Mouse (Mus musculus) heart, adult 2 months (tissue): Measurements from ENCODE around the gene Pcgf3. TPM values are rescaled to one million over a fixed set of nuclear protein-coding genes. Genes with fewer than 3 reads are reported as not detected.

Experiments used
- DNase-seq, 2 experiments: peaks; one replicate each; pipeline ENCODE4 v3.0.0; 2021
- H3K27ac ChIP-seq: fragments of 200-600 bp; 2 replicates; pipeline ENCODE4 v1.8.1; 2022
- H3K27me3 ChIP-seq: fragments of 200-500 bp; 2 replicates; pipeline ENCODE4 v1.6.1; 2012; ENCODE audit warnings: mild to moderate bottlenecking, low read length, inconsistent platforms, mixed read lengths; ENCODE audit not compliant: control insufficient read depth, insufficient read depth
- H3K36me3 ChIP-seq: fragments of 200-500 bp; 2 replicates; pipeline ENCODE4 v1.6.1; 2012; ENCODE audit warnings: low read length, inconsistent platforms; ENCODE audit not compliant: control insufficient read depth, insufficient read depth
- H3K4me1 ChIP-seq: fragments of 200-500 bp; 2 replicates; pipeline ENCODE4 v1.6.1; 2011; ENCODE audit warnings: low read length; ENCODE audit not compliant: control insufficient read depth, insufficient read depth
- H3K4me3 ChIP-seq: fragments of 200-600 bp; 2 replicates; pipeline ENCODE4 v1.8.1; 2022
- H3K79me2 ChIP-seq: fragments of 200-500 bp; replicated peaks from 2 replicates; pipeline ENCODE4 v1.6.1; 2012; ENCODE audit warnings: mild to moderate bottlenecking, inconsistent platforms, low read length, moderate library complexity, mixed read lengths; ENCODE audit not compliant: control insufficient read depth, insufficient read depth
- H3K9ac ChIP-seq: fragments of 200-500 bp; 2 replicates; pipeline ENCODE4 v1.6.1; 2012; ENCODE audit warnings: low read depth, mild to moderate bottlenecking, control low read depth, inconsistent platforms, low read length, mixed read lengths
- CTCF ChIP-seq: fragments of 200-600 bp; IDR thresholded peaks from 2 replicates; pipeline ENCODE4 v1.8.1; 2022; ENCODE audit warnings: antibody characterized with exemption, mild to moderate bottlenecking, moderate library complexity
- EP300 ChIP-seq: fragments of 200-500 bp; IDR thresholded peaks from 2 replicates; pipeline ENCODE4 v1.6.1; 2011; ENCODE audit warnings: low read depth, low read length, control low read depth; ENCODE audit not compliant: insufficient read depth
- POLR2A ChIP-seq: fragments of 200-500 bp; IDR thresholded peaks from 2 replicates; pipeline ENCODE4 v1.6.1; 2011; ENCODE audit warnings: mild to moderate bottlenecking, low read depth, low read length, control low read depth; ENCODE audit not compliant: insufficient read depth
- WGBS: fragments of 180-500 bp; shearing (Covaris S2); methylation state at CpG from one replicate; pipeline ENCODE4 v1.1.7; 2018; 5-methylcytosine and 5-hydroxymethylcytosine counted together
- intact Hi-C: fragments of 180-260 bp; cut with DNase I; formaldehyde crosslinking; loops from one replicate; pipeline ENCODE4 v1.15.1; 2025
- polyA plus RNA-seq: library from polyadenylated mRNA; depleted of rRNA; stranded (reverse); fragments of >200 nt; gene quantifications from 2 replicates; pipeline ENCODE4 v1.2.3, GENCODE M21; 2012; rRNA removed
- total RNA-seq, 2 experiments: library from RNA; stranded (reverse); gene quantifications; 2 replicates each; pipeline ENCODE4 v1.2.3; 2021

Gene Pcgf3
- total and polyA plus RNA-seq, 3 experiments, result 7.5 to 32.7 (median 31.2) TPM

- peaks cover 14% of the 10 kb centered on the region; the same call in 1 of the 2 replicates for H3K27me3 ChIP-seq
- H3K27ac ChIP-seq, result no peak overlapping the region
- DNase-seq, result no peak
- H3K79me2 ChIP-seq, result no peaks in the 10 kb centered on the region
- intact Hi-C loops, result no loop called here
- TF ChIP-seq POLR2A (no peak), CTCF (no peak), EP300 (no peak)
- H3K4me3 ChIP-seq, result no peak overlapping the region
- no peaks in the 10 kb centered on the region for H3K36me3 ChIP-seq
- no peak overlapping the region for H3K9ac ChIP-seq
- 22% methylated on average over 7 of the region's 7 CpGs for WGBS
- H3K4me1 ChIP-seq, result no peaks in the 10 kb centered on the region
Observed at GRCm38 (mm10) chr5:108549137-108549488, 88.1 kb downstream of the Pcgf3 start.

DNA sequence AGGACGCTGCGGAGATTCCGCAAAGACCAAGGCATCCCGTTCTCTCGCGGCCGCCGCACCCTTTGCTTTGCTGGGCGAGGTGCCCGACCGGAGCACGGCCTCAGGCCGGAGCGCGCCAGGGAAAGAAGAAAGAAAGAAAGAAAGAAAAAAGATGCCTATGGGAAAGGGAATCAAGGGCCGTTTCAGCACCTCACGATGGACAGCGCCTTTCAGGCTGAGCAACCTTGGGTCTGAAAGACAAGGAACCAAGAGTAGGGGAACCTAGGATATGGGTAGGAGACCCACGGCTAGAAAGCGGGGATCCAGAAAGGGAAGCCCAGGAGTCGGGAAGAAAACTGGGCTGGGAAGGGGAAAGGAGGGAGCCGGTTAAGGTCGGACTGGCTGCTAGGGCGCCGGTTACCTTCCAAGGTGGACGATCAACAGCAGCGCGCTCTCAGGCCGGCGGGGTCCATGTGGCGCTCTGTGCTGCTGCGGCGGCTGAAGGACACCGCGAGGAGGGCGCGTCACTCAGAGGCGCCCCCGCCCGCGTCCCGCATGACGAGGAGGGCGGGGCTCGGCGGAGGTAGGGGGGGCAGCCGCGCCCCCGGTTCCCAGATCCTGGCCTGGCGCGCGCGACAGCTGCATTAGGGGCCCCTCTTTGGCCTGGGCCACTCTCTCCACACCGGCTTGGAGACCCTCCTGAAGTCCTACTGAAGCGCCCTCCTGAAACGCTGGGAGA lies 88.6 kb downstream of the Pcgf3 start, which contains the start of gene Cplx1:
TSS of gene Cplx1 (minus strand) at position 536 of the 718 bp plus-strand sequence.
- Histone ChIP-seq H3K9ac (no peak within 1 kb of the TSS), H3K79me2 (no peaks in the 10 kb centered on the region), H3K36me3 (no peaks in the 10 kb centered on the region), H3K27me3 (peaks cover 14% of the 10 kb centered on the region; the same call in 1 of the 2 replicates), H3K27ac (no peak within 1 kb of the TSS), H3K4me1 (no peaks in the 10 kb centered on the region), H3K4me3 (no peak within 1 kb of the TSS)
- peak; percentile 8 to 51 for DNase-seq
- 2% methylated on average over 55 of the region's 56 CpGs for WGBS
- intact Hi-C loops, result no loop called here
- TF ChIP-seq EP300, result no peak
- TF ChIP-seq CTCF, result no peak
- no peak for TF ChIP-seq POLR2A

DNA sequence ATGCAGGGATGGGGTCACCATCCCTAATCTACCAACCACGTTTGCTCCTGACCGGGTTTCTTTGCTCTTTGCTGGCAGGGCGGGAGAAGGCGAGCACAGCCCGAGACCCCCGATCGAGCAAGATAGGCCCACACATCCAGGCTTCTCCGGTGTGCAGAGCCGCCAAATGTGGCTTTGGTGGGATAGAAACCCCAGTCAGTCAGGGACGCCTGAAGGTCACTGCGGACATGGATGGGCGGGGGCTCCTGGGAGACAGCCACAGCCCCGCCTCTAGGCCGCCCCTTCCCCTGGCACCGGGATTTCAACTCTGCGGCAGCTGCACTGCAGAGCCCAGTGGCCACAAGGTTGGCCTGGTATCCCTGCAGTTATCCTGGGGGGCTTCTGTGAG lies 89.2 kb downstream of the Pcgf3 start:
- no peak overlapping the region for H3K4me3 ChIP-seq

GRCm38 (mm10) chr5:108554041-108554440 lies 93.0 kb downstream of the Pcgf3 start:
- WGBS, result 70% methylated on average over 1 of the region's 1 CpGs

More for the DNA sequence above, 89.2 kb downstream of the Pcgf3 start:
- TF ChIP-seq EP300 (no peak), CTCF (no peak), POLR2A (no peak)
- H3K9ac ChIP-seq, result no peak overlapping the region
- no peak overlapping the region for H3K27ac ChIP-seq
- no peaks in the 10 kb centered on the region for H3K4me1 ChIP-seq
- intact Hi-C loops, result no loop called here
- no peak for DNase-seq
- H3K79me2 ChIP-seq, result no peaks in the 10 kb centered on the region
- peaks cover 14% of the 10 kb centered on the region; the same call in 1 of the 2 replicates for H3K27me3 ChIP-seq
- no peaks in the 10 kb centered on the region for H3K36me3 ChIP-seq
- WGBS, result 3% methylated on average over 16 of the region's 16 CpGs

More at GRCm38 (mm10) chr5:108554041-108554440, 93.0 kb downstream of the Pcgf3 start:
- H3K27ac ChIP-seq, result no peak overlapping the region
- TF ChIP-seq POLR2A, result no peak
- TF ChIP-seq CTCF, result no peak
- TF ChIP-seq EP300, result no peak
- H3K9ac ChIP-seq, result no peak overlapping the region
- peaks cover 13% of the 10 kb centered on the region; the same call in 1 of the 2 replicates for H3K27me3 ChIP-seq
- H3K79me2 ChIP-seq, result no peaks in the 10 kb centered on the region
- no peaks in the 10 kb centered on the region for H3K36me3 ChIP-seq
- DNase-seq, result no peak
- intact Hi-C loops, result no loop called here
- no peak overlapping the region for H3K4me3 ChIP-seq
- H3K4me1 ChIP-seq, result no peaks in the 10 kb centered on the region

Other genes starting within 250 kb of the Pcgf3 start
- gene Dr1, start 192.3 kb upstream of the Pcgf3 start, total RNA-seq, result 10 to 100 TPM; 19.9 to 20.3 TPM
- 9.0 and 13.1 TPM in 2 replicates for gene Dr1, start 192.3 kb upstream of the Pcgf3 start, polyA plus RNA-seq
- gene Pigg, start 148.6 kb upstream of the Pcgf3 start, total RNA-seq, result 10 to 100 TPM; 10.0 to 10.4 TPM
- 5.9 and 11.3 TPM in 2 replicates for gene Pigg, start 148.6 kb upstream of the Pcgf3 start, polyA plus RNA-seq
- 1 to 10 TPM; 1.3 to 2.0 TPM for gene Gm42517, start 93.3 kb upstream of the Pcgf3 start, total RNA-seq
- gene Gm42517, start 93.3 kb upstream of the Pcgf3 start, polyA plus RNA-seq, result 0.67 and 1.0 TPM in 2 replicates
- gene Pde6b, start 72.8 kb upstream of the Pcgf3 start, total RNA-seq, result not detected
- gene Pde6b, start 72.8 kb upstream of the Pcgf3 start, polyA plus RNA-seq, result not detected in 2 replicates
- gene Atp5k, start 26.8 kb upstream of the Pcgf3 start, total RNA-seq, result 1,000 to 10,000 TPM in 1 of 2 experiments, 100 to 1,000 TPM in 1; 914 to 1,090 TPM
- gene Atp5k, start 26.8 kb upstream of the Pcgf3 start, polyA plus RNA-seq, result 320 TPM in 2 replicates
- gene Mfsd7a, start 12.3 kb upstream of the Pcgf3 start, total RNA-seq, result 1 to 10 TPM; 1.1 to 1.7 TPM
- gene Mfsd7a, start 12.3 kb upstream of the Pcgf3 start, polyA plus RNA-seq, result 4.5 and 5.3 TPM in 2 replicates
- gene Cplx1, start 88.8 kb downstream of the Pcgf3 start, total RNA-seq, result under 1 TPM in 1 of 2 experiments, not detected in 1; 0.36 TPM
- gene Cplx1, start 88.8 kb downstream of the Pcgf3 start, polyA plus RNA-seq, result 0.45 and 0.88 TPM in 2 replicates
- gene Gak, start 168.5 kb downstream of the Pcgf3 start, total RNA-seq, result 10 to 100 TPM; 19.6 to 20.4 TPM
- gene Gak, start 168.5 kb downstream of the Pcgf3 start, polyA plus RNA-seq, result 23.3 and 28.3 TPM in 2 replicates
- 1 to 10 TPM; 8.3 to 9.6 TPM for gene Tmem175, start 168.5 kb downstream of the Pcgf3 start, total RNA-seq
- 26.1 and 36.0 TPM in 2 replicates for gene Tmem175, start 168.5 kb downstream of the Pcgf3 start, polyA plus RNA-seq
- 10 to 100 TPM; 21.7 to 23.2 TPM for gene Idua, start 199.1 kb downstream of the Pcgf3 start, total RNA-seq
- 30.4 and 33.3 TPM in 2 replicates for gene Idua, start 199.1 kb downstream of the Pcgf3 start, polyA plus RNA-seq
- gene Dgkq, start 208.4 kb downstream of the Pcgf3 start, total RNA-seq, result 1 to 10 TPM; 5.0 to 6.6 TPM
- 9.2 and 15.6 TPM in 2 replicates for gene Dgkq, start 208.4 kb downstream of the Pcgf3 start, polyA plus RNA-seq
- gene Slc26a1, start 214.3 kb downstream of the Pcgf3 start, total RNA-seq, result not detected
- 0.06 and 0.12 TPM in 2 replicates for gene Slc26a1, start 214.3 kb downstream of the Pcgf3 start, polyA plus RNA-seq
- 10 to 100 TPM; 17.6 to 21.6 TPM for gene Fgfrl1, start 231.2 kb downstream of the Pcgf3 start, total RNA-seq
- 33.5 and 36.5 TPM in 2 replicates for gene Fgfrl1, start 231.2 kb downstream of the Pcgf3 start, polyA plus RNA-seq